Mouse (Mus musculus): ENCODE results near the gene Btla. TPM values are rescaled to one million over a fixed set of nuclear protein-coding genes. Genes with fewer than 3 reads are reported as not detected.

Gene Btla
- polyA plus RNA-seq, 1 experiment = not detected

DNA sequence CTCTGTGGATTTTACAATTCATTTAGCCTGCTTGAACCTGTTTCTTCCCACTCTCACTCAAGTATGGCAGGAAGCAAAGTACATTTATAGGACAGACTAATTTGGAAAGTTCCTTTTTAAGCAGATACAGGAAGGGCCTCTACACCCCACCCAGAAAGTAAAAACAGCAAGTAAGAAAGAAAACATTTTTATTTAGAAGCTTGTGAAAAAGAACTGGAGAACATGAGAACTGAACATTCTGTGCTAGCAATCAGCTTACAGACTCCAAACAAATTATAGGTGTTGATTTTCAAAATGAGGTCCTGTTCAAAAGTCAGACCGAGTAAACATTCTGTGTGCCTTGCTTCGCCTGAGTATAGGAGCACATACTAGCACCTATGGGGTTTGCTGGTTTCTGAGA, 32.8 kb downstream of the Btla start:
- no peaks in the 10 kb centered on the region for H3K36me3 ChIP-seq (replicated peaks; ENCODE audit: low read length)
- H3K9me3 ChIP-seq = no peaks in the 10 kb centered on the region
- TF ChIP-seq FLI1 (IDR thresholded peaks at IDR 0.05; ENCODE audit: low read length) (no peak), GATA1 (IDR thresholded peaks at IDR 0.05; ENCODE audit: borderline replicate concordance, low read length) (no peak)
- no peak overlapping the region for H3K4me3 ChIP-seq (replicated peaks)
- no peaks in the 10 kb centered on the region for H3K27me3 ChIP-seq (replicated peaks)
- peaks cover 17% of the 10 kb centered on the region; the same call in 1 of the 2 replicates for H3K4me1 ChIP-seq

DNA sequence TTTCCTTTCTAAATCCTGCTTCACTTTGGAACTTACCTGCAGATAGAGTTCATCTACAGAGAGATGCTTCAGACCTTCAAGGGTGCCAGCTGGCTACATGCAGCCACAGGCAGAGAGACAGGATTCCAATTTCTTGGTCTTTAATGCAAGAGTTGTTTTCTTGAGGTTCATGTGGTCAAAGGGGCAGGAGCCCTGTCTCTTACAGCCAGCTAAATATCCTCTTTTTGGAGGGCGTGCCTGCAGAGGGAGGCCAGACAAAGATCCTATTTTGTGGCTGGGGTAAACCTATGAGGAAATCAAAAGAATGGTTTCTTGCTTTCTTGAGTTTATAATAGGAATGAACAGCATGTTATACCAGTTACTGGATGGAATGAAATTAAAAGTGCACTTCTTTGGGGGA, 33.5 kb downstream of the Btla start:
- TF ChIP-seq GATA1 (IDR thresholded peaks at IDR 0.05; ENCODE audit: borderline replicate concordance, low read length) = no peak
- TF ChIP-seq FLI1 (IDR thresholded peaks at IDR 0.05; ENCODE audit: low read length) = no peak
- Histone ChIP-seq H3K36me3 (replicated peaks; ENCODE audit: low read length) (no peaks in the 10 kb centered on the region), H3K4me3 (replicated peaks) (no peak overlapping the region), H3K4me1 (peaks cover 14% of the 10 kb centered on the region; the same call in 1 of the 2 replicates), H3K9me3 (no peaks in the 10 kb centered on the region), H3K27me3 (replicated peaks) (no peaks in the 10 kb centered on the region)

DNA sequence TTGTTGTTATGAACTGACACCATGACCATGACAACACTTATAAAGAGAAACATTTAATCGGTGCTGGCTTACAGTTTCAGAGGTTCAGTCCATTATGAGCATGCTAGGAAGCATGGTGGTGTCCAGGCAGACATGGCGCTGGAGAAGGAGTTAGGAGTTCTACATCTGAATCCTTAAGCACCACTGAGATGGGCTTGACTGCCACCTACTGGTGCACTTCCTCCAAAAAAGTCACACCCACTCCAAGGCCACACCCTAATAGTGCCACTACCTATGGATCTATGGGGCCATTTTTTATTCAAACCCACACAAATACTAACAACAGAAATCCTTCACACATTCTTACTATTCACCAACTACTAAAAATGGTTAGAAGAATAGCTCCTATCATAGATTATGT, 35.5 kb downstream of the Btla start:
- Histone ChIP-seq H3K4me3 (replicated peaks) (no peak overlapping the region), H3K27me3 (replicated peaks) (no peaks in the 10 kb centered on the region), H3K4me1 (peaks cover 14% of the 10 kb centered on the region; the same call in 1 of the 2 replicates), H3K9me3 (no peaks in the 10 kb centered on the region), H3K36me3 (replicated peaks; ENCODE audit: low read length) (no peaks in the 10 kb centered on the region)
- no peak for TF ChIP-seq FLI1 (IDR thresholded peaks at IDR 0.05; ENCODE audit: low read length)
- no peak for TF ChIP-seq GATA1 (IDR thresholded peaks at IDR 0.05; ENCODE audit: borderline replicate concordance, low read length)

DNA sequence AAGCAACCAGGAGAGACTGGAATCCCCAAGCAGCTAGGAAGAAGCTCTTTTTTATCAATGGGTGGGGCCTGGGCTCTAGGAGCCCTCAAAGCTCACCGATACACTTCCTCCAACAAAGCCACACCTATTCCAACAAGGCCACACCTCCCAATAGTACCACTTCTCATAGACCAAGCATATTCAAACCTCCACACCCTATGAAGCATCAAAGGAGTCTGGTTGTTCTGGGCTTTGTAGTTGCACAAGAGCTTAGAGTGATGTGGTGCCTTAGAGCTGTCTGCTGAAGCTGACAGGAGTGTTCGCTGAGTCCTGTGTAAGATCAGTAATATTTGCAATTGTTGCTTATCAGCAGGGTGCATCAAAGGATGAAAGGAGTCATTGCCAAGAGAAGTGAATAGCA, 37.2 kb downstream of the Btla start:
- no peaks in the 10 kb centered on the region for H3K27me3 ChIP-seq (replicated peaks)
- no peaks in the 10 kb centered on the region for H3K9me3 ChIP-seq
- TF ChIP-seq FLI1 (IDR thresholded peaks at IDR 0.05; ENCODE audit: low read length) (no peak), GATA1 (IDR thresholded peaks at IDR 0.05; ENCODE audit: borderline replicate concordance, low read length) (no peak)
- no peak overlapping the region for H3K4me3 ChIP-seq (replicated peaks)
- H3K4me1 ChIP-seq = peaks cover 14% of the 10 kb centered on the region; the same call in 1 of the 2 replicates
- no peaks in the 10 kb centered on the region for H3K36me3 ChIP-seq (replicated peaks; ENCODE audit: low read length)

DNA sequence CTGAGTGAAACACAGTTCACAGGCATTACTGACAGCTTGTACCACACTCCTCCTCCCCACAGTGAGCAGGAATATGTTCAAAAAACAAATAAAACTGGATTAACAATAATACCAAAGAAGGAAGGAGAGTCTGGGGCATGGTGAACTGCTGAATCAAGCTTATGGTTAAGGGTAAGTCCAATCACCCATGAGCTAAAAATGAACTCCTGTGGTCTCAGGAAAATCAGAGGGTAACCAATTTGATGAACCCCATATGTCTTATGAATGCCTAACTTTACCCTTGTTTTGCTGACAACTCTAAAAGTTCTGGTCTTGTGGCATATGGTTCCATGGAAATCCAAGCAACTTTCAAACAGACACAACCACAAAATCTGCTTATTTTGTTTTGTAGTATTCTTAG, 37.9 kb downstream of the Btla start:
- Histone ChIP-seq H3K4me1 (peaks cover 7% of the 10 kb centered on the region; the same call in 1 of the 2 replicates), H3K9me3 (no peaks in the 10 kb centered on the region), H3K4me3 (replicated peaks) (no peak overlapping the region), H3K27me3 (replicated peaks) (no peaks in the 10 kb centered on the region), H3K36me3 (replicated peaks; ENCODE audit: low read length) (no peaks in the 10 kb centered on the region)
- TF ChIP-seq GATA1 (IDR thresholded peaks at IDR 0.05; ENCODE audit: borderline replicate concordance, low read length) = no peak
- TF ChIP-seq FLI1 (IDR thresholded peaks at IDR 0.05; ENCODE audit: low read length) = no peak

DNA sequence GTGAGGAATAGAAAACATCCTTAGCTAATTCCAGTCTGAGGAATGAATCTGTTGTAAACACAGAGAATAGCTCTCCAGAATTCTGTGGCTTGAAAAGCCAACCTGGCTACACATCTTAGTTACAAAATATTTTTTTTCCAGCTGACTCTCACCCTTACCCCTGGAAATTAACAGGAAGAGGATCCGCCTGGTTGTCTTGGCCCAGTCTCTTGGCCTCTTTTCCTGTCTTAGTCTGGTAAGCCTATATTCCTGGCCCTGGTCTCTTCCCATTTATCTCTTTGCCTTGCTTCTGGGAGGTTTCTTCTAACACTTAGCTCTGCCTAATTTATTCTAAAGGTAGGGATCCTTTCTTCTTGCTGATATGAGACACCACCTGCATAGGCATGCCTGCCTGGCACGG, 45.8 kb downstream of the Btla start:
- no peaks in the 10 kb centered on the region for H3K9me3 ChIP-seq
- H3K27me3 ChIP-seq (replicated peaks) = no peaks in the 10 kb centered on the region
- no peaks in the 10 kb centered on the region for H3K4me1 ChIP-seq
- no peak overlapping the region for H3K4me3 ChIP-seq (replicated peaks)
- no peak for TF ChIP-seq GATA1 (IDR thresholded peaks at IDR 0.05; ENCODE audit: borderline replicate concordance, low read length)
- no peak for TF ChIP-seq FLI1 (IDR thresholded peaks at IDR 0.05; ENCODE audit: low read length)
- H3K36me3 ChIP-seq (replicated peaks; ENCODE audit: low read length) = no peaks in the 10 kb centered on the region

DNA sequence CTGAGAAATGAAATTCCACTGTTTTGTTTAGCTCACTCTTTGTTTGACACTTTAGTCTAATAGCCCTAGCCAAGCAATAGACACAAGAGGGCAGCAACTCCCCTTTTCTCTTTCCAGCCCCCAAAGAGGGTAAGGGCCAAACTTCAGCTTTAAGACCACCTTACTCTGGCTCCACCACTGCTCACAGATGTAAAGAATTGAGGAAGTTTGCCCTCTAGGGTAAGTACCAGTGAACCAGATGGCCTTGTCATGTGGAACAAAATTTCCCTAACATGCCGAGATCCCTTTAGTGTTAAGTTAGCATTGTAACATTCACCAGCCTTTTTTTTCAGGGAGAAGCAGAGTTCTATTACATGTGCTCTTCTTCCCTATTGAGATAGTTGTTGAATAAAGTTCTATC, 59.0 kb downstream of the Btla start:
- no peaks in the 10 kb centered on the region for H3K9me3 ChIP-seq
- no peak for TF ChIP-seq GATA1 (IDR thresholded peaks at IDR 0.05; ENCODE audit: borderline replicate concordance, low read length)
- no peak overlapping the region for H3K4me3 ChIP-seq (replicated peaks)
- no peaks in the 10 kb centered on the region for H3K36me3 ChIP-seq (replicated peaks; ENCODE audit: low read length)
- no peaks in the 10 kb centered on the region for H3K4me1 ChIP-seq
- H3K27me3 ChIP-seq (replicated peaks) = no peaks in the 10 kb centered on the region

DNA sequence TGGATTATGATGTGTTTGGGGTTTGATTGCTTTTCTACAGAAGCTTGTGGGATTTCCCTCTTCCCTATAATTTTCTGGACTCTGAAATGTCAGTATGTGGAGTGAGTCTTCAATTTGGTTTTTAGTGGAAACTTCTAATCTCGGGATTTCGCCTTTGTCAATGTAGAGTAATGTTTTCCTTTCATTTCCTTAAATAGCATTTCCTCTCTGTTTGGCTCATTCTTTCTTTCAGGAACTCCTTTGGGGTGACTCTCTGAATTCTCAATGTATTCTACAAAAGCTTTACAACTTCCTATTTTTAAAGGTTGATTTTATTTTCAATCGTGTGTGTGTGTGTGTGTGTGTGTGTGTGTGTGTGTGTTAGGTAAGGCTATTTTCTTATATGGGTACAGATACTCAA, 73.7 kb downstream of the Btla start:
- no peak for TF ChIP-seq FLI1 (IDR thresholded peaks at IDR 0.05; ENCODE audit: low read length)
- TF ChIP-seq GATA1 (IDR thresholded peaks at IDR 0.05; ENCODE audit: borderline replicate concordance, low read length) = no peak
- Histone ChIP-seq H3K36me3 (replicated peaks; ENCODE audit: low read length) (no peaks in the 10 kb centered on the region), H3K4me1 (no peaks in the 10 kb centered on the region), H3K27me3 (replicated peaks) (no peaks in the 10 kb centered on the region), H3K9me3 (no peaks in the 10 kb centered on the region), H3K4me3 (replicated peaks) (no peak overlapping the region)

Other genes starting within 250 kb of the Btla start
- 0.20 TPM in 1 of 2 replicates, not detected in the other for gene Ccdc80, start 130.9 kb upstream of the Btla start, polyA plus RNA-seq (2012; ENCODE audit: insufficient read depth, low replicate concordance)
- gene Slc35a5, start 65.6 kb upstream of the Btla start, polyA plus RNA-seq (2012; ENCODE audit: insufficient read depth, low replicate concordance) = not detected in 2 replicates
- 16.6 and 39.2 TPM in 2 replicates for gene Atg3, start 65.5 kb upstream of the Btla start, polyA plus RNA-seq (2012; ENCODE audit: insufficient read depth, low replicate concordance)
- gene Cd200, start 184.7 kb downstream of the Btla start, polyA plus RNA-seq (2012; ENCODE audit: insufficient read depth, low replicate concordance) = not detected in 2 replicates